In the genomic region with DNA sequence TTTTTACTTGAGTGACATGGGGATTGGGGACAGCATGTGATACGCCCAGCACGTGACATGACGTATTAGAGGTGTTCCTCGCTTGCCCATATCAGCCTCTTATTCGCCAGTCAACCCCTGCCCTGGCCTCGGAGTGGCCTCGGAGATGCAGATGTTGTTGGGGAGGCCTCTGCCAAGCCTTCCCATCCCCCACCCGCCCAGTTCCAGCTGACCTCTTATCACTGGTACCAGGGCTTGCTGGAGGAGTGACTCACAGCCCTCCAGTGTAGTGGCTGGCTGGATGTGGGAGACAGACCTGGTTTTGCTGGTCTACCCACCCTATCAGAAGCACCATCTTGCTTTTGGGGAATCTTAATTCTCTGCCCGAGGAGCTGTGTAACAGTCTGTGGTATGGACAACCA, we compare ENCODE assay signal across 16 mouse cellular contexts. TPM values are rescaled to one million over a fixed set of nuclear protein-coding genes. Genes with fewer than 3 reads are reported as not detected.
DNase-seq lines count a peak whose midpoint lies in the region; ATAC-seq and TF ChIP-seq lines count a peak whose summit lies in the region.
"Had no signal": no experiment of that assay in that cellular context is flagged by ENCODE, and none has a peak within 500 bp of the region (broad histone marks: within the 10 kb centered on the region; RNA-seq: fewer than 3 reads in every experiment).

No protein-coding gene starts in this region.

- DNase-seq in heart, postnatal 0 days (ENCODE audit: low spot score), result no peak
- no peak for DNase-seq in heart, postnatal 4 days
- DNase-seq in MEL-GATA-1-ER (ENCODE audit: extremely low read depth, low read depth), result peak; percentile 61
- DNase-seq in right cerebral cortex, postnatal 10 days (ENCODE audit: low spot score in 2 of 2), result no peak
- DNase-seq in urinary bladder, postnatal 25 days (ENCODE audit: low spot score), result no peak
- DNase-seq: cerebellum, postnatal 25 days; forebrain, postnatal 0 days had no signal

- H3K9ac ChIP-seq in heart, postnatal 0 days (replicated peaks; ENCODE audit: low read depth, low read length), result no peak overlapping the region
- no peak overlapping the region for H3K9ac ChIP-seq in midbrain, embryonic 15.5 days
- H3K9ac ChIP-seq: forebrain, postnatal 0 days; hindbrain, embryonic 15.5 days; limb, embryonic 15.5 days; midbrain, embryonic 13.5 days; neural tube, embryonic 15.5 days had no signal

- H3K9me3 ChIP-seq in heart, postnatal 0 days (replicated peaks; ENCODE audit: control insufficient read depth, low read length), result no peaks in the 10 kb centered on the region
- H3K9me3 ChIP-seq in erythroblast, embryonic 14.5 days (ENCODE audit: control insufficient read depth, low read length), result peaks cover 3% of the 10 kb centered on the region; the same call in 1 of the 2 replicates
- no peaks in the 10 kb centered on the region for H3K9me3 ChIP-seq in megakaryocyte, embryonic 14.5 days
- no peaks in the 10 kb centered on the region for H3K9me3 ChIP-seq in midbrain, embryonic 15.5 days
- H3K9me3 ChIP-seq: hindbrain, embryonic 15.5 days; limb, embryonic 15.5 days; midbrain, embryonic 13.5 days; neural tube, embryonic 15.5 days had no signal

- TF ChIP-seq CTCF in heart, postnatal 0 days (IDR thresholded peaks at IDR 0.05; ENCODE audit: low read depth), result no peak

- H3K27ac ChIP-seq in heart, postnatal 0 days (ENCODE audit: low read depth), result 0 out of 2 replicates have a peak overlapping the region, but pooled peaks have one; percentile 7
- no peak overlapping the region for H3K27ac ChIP-seq in midbrain, embryonic 15.5 days
- H3K27ac ChIP-seq: hindbrain, embryonic 15.5 days; kidney, postnatal 0 days; midbrain, embryonic 13.5 days; neural tube, embryonic 15.5 days had no signal

- H3K4me2 ChIP-seq in heart, postnatal 0 days (ENCODE audit: low read depth, low read length), result no peak overlapping the region
- no peak overlapping the region for H3K4me2 ChIP-seq in midbrain, embryonic 15.5 days
- H3K4me2 ChIP-seq: hindbrain, embryonic 15.5 days; limb, embryonic 15.5 days; midbrain, embryonic 13.5 days; neural tube, embryonic 15.5 days had no signal

- no peak overlapping the region for H3K4me3 ChIP-seq in heart, postnatal 0 days (ENCODE audit: low read depth, low read length)
- H3K4me3 ChIP-seq in erythroblast, embryonic 14.5 days (replicated peaks), result peak overlapping the region; percentile 6
- peak overlapping the region; percentile 86 for H3K4me3 ChIP-seq in megakaryocyte, embryonic 14.5 days (replicated peaks)
- H3K4me3 ChIP-seq in midbrain, embryonic 15.5 days, result no peak overlapping the region
- H3K4me3 ChIP-seq: hindbrain, embryonic 15.5 days; limb, embryonic 15.5 days; midbrain, embryonic 13.5 days; neural tube, embryonic 15.5 days had no signal

- 59% methylated on average over 9 of the region's 9 CpGs for WGBS in heart, postnatal 0 days
- WGBS in midbrain, embryonic 15.5 days, result 92% methylated on average over 9 of the region's 9 CpGs

- no peaks in the 10 kb centered on the region for H3K27me3 ChIP-seq in heart, postnatal 0 days (ENCODE audit: control insufficient read depth, insufficient read depth, low read length)
- H3K27me3 ChIP-seq in erythroblast, embryonic 14.5 days (ENCODE audit: control insufficient read depth), result no peaks in the 10 kb centered on the region
- H3K27me3 ChIP-seq in megakaryocyte, embryonic 14.5 days (replicated peaks), result no peaks in the 10 kb centered on the region
- no peaks in the 10 kb centered on the region for H3K27me3 ChIP-seq in midbrain, embryonic 15.5 days (replicated peaks)
- H3K27me3 ChIP-seq: hindbrain, embryonic 15.5 days; limb, embryonic 15.5 days; midbrain, embryonic 13.5 days; neural tube, embryonic 15.5 days had no signal

- peak; percentile 30; the same call in 1 of the 2 replicates for ATAC-seq in heart, postnatal 0 days (ENCODE audit: insufficient read depth, low read depth)
- no peak for ATAC-seq in midbrain, embryonic 15.5 days (replicated peaks)
- ATAC-seq: CD4-positive, CD25-positive, alpha-beta regulatory T cell, adult 4 months; forebrain, postnatal 0 days; midbrain, embryonic 13.5 days had no signal

- H3K36me3 ChIP-seq in heart, postnatal 0 days (replicated peaks; ENCODE audit: control insufficient read depth, insufficient read depth, low read length), result no peaks in the 10 kb centered on the region
- no peaks in the 10 kb centered on the region; the same call in 1 of the 2 replicates for H3K36me3 ChIP-seq in erythroblast, embryonic 14.5 days (ENCODE audit: control insufficient read depth)
- peaks cover 99% of the 10 kb centered on the region for H3K36me3 ChIP-seq in megakaryocyte, embryonic 14.5 days (replicated peaks; ENCODE audit: low read length)
- H3K36me3 ChIP-seq in midbrain, embryonic 15.5 days (replicated peaks), result no peaks in the 10 kb centered on the region
- H3K36me3 ChIP-seq: hindbrain, embryonic 15.5 days; midbrain, embryonic 13.5 days; neural tube, embryonic 15.5 days had no signal

- no peak for TF ChIP-seq EP300 in heart, postnatal 0 days (IDR thresholded peaks at IDR 0.05; ENCODE audit: low read depth)

- peaks cover 29% of the 10 kb centered on the region for H3K4me1 ChIP-seq in heart, postnatal 0 days (ENCODE audit: control insufficient read depth, insufficient read depth)
- peaks cover 38% of the 10 kb centered on the region for H3K4me1 ChIP-seq in erythroblast, embryonic 14.5 days (ENCODE audit: control insufficient read depth)
- peaks cover 100% of the 10 kb centered on the region for H3K4me1 ChIP-seq in megakaryocyte, embryonic 14.5 days
- H3K4me1 ChIP-seq in midbrain, embryonic 15.5 days, result 0 out of 2 replicates have a peak, but pooled peaks cover 1% of the 10 kb centered on the region

RNA-seq across cellular contexts. Expression of a gene that starts 21.3 kb away (rescaled TPM):
- total RNA-seq in heart, postnatal 0 days (2014; rRNA removed; ENCODE audit: low replicate concordance), result 51.9 and 72.4 TPM in 2 replicates
- 99.3 and 99.4 TPM in 2 replicates for polyA plus RNA-seq in heart, postnatal 0 days (2015; fragmentation: Nextera tagmentation; extraction: Ambion mirVana)
- total RNA-seq in heart, postnatal 4 days (2021), result 10 to 100 TPM; 72.4 to 73.3 TPM
- not detected in 2 replicates for polyA plus RNA-seq in erythroblast, embryonic 14.5 days (2012)
- 24.2 and 52.6 TPM in 2 replicates for polyA plus RNA-seq in megakaryocyte, embryonic 14.5 days (2012; ENCODE audit: insufficient read depth, low replicate concordance)
- 58.9 and 66.9 TPM in 2 replicates for polyA plus RNA-seq in midbrain, embryonic 15.5 days (2015; fragmentation: Nextera tagmentation; extraction: Ambion mirVana)

Comparison
In these comparisons a context has a peak if more than half of its experiments do, and no peak if none do; other contexts are left out.
1. H3K4me3 ChIP-seq: peak in erythroblast, embryonic 14.5 days (single experiment) and megakaryocyte, embryonic 14.5 days (single experiment); none in heart, postnatal 0 days (single experiment) and midbrain, embryonic 15.5 days (single experiment).
2. RNA of a gene that starts 21.3 kb away (polyA plus RNA-seq): 99.3 to 99.4 TPM in heart, postnatal 0 days, 58.9 to 66.9 TPM in midbrain, embryonic 15.5 days and 24.2 to 52.6 TPM in megakaryocyte, embryonic 14.5 days; not detected in erythroblast, embryonic 14.5 days; every median in the first group is over 10 times any median in the second.